Mouse (Mus musculus) 3134 (cell line): Measurements from ENCODE around the gene Nmnat1.

ENCODE experiments used
- DNase-seq: peaks from one replicate; pipeline ENCODE4 v3.0.0-alpha.2; 2011; ENCODE audit warnings: low spot score; ENCODE audit not compliant: insufficient read length; ENCODE audit errors: extremely low read depth

Gene Nmnat1

GRCm38 (mm10) chr4:149485053-149485824, at the start of gene Nmnat1, which contains the start of gene Lzic:
Gene Nmnat1, minus strand, starts transcription at chr4:149485202.
Gene Lzic, plus strand, starts transcription at chr4:149485229.
- DNase-seq: peak; percentile 88

GRCm38 (mm10) chr4:149529691-149530090, 44.7 kb upstream of the Nmnat1 start:
- no peak for DNase-seq

DNA sequence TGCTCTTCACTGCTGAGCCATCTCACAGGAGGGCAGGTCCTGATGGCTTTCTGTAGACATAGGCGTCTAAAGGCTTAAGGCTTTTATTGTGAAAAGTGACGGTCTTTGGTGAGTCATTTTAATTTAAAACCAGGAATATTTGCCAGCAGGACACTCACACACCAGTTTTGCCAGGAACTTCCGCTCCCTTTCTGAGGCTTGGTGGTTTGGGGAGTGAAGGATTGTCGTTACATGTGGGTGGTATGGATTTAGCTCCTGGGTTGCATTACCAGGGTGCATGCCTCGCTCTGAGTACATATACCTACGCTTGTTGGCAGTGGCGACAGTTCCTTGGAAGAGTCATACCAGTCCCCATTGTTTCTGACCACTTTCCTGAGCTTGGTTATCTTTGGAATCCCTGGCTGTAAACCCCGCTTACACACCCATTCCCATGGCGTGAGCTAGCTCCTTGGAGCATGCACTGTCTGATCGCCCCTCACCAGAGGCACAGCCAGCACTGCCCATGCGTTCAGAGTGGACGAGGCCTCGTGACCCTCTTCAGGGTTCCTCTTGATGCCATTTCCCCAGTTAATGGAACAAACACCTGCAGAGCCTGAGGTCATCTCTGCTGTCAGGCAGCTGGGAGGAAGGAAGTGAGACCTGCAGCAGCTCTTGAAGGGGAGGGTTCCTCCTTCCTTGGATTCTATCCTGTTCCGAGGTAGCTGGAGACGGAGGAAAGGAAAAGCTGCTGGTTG, 42.8 kb upstream of the Nmnat1 start:
- DNase-seq: peak; percentile 53

DNA sequence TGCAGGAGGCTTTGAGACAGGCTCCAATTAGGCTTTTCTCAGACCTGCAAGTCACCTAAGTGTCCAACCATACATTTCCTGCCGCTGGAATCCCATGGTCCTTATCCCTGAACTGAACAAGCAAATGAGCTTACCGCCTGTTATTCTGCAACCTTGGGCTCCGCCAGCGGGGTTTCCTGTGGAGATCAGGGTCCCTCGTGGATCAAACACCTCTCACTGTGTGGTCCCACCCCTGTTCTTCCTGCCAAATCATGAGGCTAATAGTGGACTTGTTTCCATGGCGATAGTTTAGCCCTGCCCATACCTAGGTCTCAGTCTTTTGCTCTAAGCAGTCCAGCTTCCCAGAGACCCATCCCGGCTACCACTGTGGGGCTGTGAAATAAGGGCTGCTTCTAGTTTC, 41.3 kb upstream of the Nmnat1 start:
- no peak for DNase-seq

DNA sequence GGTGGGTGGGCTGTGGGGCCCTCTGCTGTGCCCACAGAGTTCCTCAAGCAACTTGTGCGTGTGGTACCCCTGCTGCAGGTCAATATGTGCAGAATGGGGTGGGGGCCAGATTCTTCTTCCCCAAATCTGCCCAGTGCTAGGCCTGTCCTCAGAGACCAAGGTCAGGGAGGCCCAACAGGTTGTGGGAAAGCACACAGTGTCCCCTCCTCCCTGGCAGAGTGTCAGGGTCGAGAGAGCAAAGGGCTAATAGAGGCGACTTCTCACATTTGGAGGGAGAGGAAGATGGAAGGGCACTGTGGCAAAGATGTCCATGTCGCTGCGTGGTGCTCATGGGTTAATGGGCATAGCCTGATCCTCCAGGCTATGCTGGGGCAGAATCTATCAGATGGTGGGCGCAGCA, 40.8 kb upstream of the Nmnat1 start:
- DNase-seq: no peak

DNA sequence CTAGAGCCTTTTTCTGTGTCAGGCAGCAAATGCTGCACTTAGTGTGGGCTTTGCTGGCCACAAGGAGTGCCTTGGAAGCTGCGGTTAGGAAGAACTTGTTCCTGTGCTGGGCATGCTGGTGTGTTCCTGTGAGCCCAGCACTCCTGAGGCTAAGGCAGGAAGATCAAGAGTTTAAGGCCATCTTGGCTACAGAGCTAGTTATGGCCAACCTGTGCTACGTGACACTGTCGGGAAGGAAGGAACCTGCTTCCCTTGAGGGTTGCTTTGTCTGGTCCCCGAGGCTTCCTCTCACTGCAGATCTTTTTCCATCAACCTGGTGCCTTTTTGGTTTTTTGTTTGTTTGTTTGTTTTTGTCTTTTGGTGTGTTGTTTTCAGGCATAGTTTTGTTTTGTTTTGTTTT, 40.2 kb upstream of the Nmnat1 start:
- DNase-seq: no peak

GRCm38 (mm10) chr4:149523961-149524360, 39.0 kb upstream of the Nmnat1 start:
- no peak for DNase-seq

DNA sequence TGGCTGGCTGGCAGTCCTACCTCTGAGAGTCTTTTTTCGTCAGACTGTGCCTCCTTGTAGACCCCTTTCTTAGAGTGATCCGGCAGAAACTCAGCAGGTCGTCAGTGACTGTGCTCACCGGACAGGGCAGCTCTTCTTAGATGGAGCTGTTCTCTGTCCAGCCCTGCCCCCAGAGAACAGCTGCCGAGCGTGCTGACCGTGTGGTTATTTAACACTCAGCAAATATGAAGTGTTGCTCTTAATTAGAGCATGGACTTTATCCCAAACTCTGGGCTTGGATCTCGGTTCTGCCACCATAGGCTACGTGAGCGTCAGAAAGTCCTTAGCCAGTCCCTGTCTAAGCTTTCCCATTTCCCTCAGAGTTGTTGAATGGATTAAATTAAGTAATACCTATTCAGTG, 36.3 kb upstream of the Nmnat1 start:
- DNase-seq: no peak

- peak; percentile 35 for DNase-seq
Measured at GRCm38 (mm10) chr4:149518351-149519220, 33.6 kb upstream of the Nmnat1 start.

DNA sequence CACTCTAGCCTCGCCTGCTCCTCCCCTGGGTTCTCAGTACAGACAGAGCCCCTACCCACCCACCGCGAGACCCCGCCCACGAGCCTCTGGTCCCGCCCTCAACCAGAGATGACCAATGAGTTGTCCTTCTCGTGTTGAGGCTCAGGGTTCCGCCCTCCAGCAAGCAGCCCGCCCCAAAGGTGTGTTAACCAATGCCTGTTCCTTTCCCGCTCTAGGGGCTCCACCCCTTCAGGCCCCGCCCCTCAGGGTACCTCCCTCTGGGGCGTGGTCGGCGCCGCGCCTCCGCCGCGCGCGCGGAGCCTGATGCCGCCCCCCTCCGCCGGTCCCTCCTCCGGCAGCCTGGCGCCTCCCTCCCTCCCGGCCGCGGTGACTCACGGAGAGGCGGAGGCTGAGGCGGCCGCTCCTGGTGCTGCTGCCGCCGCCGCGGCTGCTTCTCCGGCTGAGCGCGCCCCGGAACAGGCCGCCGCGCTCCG, 32.9 kb upstream of the Nmnat1 start, which contains the start of gene Ctnnbip1:
Gene Ctnnbip1, plus strand, starts transcription at position 369 of the 473 bp plus-strand sequence.
- DNase-seq: peak; percentile 95

- no peak for DNase-seq
Measured at GRCm38 (mm10) chr4:149515706-149516105, 30.7 kb upstream of the Nmnat1 start.

DNA sequence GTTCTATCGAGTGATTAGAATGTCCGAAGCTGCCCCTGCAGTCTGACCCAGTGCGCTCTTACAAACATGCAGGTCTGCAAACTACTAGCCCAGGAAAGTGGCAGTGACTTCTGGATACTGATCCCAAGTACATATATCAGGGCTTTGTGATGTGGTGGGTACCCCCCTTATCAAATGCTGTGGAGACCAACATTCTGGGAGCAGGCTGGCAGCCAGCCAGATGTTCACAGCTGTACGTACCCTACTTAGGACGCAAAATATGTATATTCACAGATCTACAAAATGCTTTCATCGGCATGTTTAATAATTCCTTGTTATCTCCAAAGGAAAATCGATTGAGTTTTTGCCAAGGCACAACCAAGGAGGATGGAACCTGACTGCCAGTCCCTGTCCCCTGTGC, 27.1 kb upstream of the Nmnat1 start:
- DNase-seq: no peak

- DNase-seq: no peak
Measured at GRCm38 (mm10) chr4:149511221-149511646, 26.2 kb upstream of the Nmnat1 start.

DNA sequence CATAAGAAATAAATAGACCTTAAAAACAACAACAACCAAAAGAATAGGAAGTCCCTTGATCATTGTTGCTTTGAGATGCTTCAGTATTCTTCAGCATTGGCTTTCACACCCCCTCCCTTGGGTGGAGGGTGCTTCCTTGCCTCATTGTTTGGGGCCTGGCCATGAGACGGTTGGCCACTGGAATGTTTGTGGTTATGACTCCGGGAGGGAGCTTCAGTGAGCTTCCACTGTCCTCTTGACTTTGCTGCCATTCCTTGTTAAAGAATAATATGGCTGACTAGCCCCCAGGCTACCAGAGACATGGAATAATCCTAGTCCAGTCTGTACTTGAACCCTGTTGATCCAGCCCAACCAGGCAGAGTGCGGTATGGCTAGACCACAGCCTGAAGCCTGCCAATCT, 21.9 kb upstream of the Nmnat1 start:
- DNase-seq: peak; percentile 61

DNA sequence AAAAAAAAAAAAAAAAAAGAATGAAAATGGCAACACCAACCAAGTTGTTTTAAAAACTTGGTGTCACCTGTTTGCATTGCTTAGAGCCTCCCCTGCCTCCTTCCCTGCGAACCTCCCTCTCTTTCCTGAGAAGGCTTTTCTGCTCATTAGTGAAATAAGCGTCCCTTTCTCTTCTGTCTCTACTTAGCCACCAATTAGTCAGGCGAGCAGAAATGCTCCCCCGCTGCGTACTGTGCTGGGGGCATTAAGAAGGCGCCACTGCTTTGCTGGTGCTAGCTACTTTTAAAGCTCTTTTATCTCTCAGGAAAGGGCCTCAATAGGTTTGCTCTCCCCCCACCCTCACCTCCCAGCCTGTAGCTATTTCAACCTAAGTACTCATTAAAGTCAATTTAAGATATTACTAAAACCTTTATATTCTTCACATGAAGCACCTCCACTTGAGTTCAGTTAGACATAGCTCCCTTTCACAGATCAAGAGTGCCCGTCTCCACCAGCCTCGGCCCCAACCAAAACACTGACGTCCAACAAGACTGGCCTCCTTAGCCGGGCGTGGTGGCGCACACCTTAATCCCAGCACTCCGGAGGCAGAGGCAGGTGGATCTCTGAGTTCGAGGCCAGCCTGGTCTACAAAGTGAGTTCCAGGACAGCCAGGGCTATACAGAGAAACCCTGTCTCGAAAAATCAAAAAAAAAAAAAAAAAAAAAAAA, 20.4 kb upstream of the Nmnat1 start:
- no peak for DNase-seq

GRCm38 (mm10) chr4:149504858-149505257, 19.9 kb upstream of the Nmnat1 start:
- DNase-seq: no peak

- no peak for DNase-seq
Measured at GRCm38 (mm10) chr4:149504363-149504762, 19.4 kb upstream of the Nmnat1 start.

DNA sequence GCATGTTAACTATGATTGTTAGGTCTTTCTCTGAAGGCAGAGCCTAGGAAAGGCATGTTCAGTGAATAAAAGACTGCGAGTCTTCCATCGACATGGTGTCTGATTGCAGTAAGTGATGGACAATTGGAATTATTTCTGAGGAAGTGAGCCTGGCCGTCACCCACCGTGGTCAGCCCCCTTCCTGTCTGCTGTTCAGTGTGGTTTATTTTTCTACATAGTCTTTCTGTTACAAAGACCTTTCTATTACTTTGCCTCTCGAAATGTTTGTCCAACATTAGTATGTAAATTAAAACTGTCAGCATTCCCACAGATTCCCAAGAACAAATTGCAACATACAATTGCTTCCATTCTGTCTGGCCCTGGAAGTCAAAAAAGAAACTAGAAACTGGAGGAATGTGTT, 14.8 kb upstream of the Nmnat1 start:
- no peak for DNase-seq

- no peak for DNase-seq
Measured at GRCm38 (mm10) chr4:149498901-149499300, 13.9 kb upstream of the Nmnat1 start.

- no peak for DNase-seq
Measured at GRCm38 (mm10) chr4:149496612-149497011, 11.6 kb upstream of the Nmnat1 start.
